Mouse (Mus musculus) midbrain, embryonic 11.5 days (tissue): ENCODE results near the gene Brd3. TPM values are rescaled to one million over a fixed set of nuclear protein-coding genes. Genes with fewer than 3 reads are reported as not detected.
A peak's percentile ranks its signal among the peaks of the same experiment; 100 is the strongest.

Experiments
- ATAC-seq: fragments of 200-750 bp; cut with Nextera tagmentation; 2 replicates; pipeline ENCODE4 v1.8.0; 2017; ENCODE audit warnings: moderate TSS enrichment, moderate library complexity; ENCODE audit not compliant: low FRiP score
- DNase-seq: peaks from one replicate; pipeline ENCODE4 v3.0.0; 2015; ENCODE audit warnings: low spot score; ENCODE audit errors: missing footprints
- H3K27ac ChIP-seq: fragments of 300-500 bp; sonication (generic); 2 replicates; pipeline ENCODE4 v1.5.1; 2014; ENCODE audit warnings: low read depth, low read length
- H3K27me3 ChIP-seq: fragments of 300-500 bp; sonication (generic); 2 replicates; pipeline ENCODE4 v1.6.1; 2014; ENCODE audit warnings: mild to moderate bottlenecking, low read length, moderate library complexity, mixed read lengths; ENCODE audit not compliant: control insufficient read depth, insufficient read depth
- H3K36me3 ChIP-seq: fragments of 300-500 bp; sonication (generic); 2 replicates; pipeline ENCODE4 v1.6.1; 2014; ENCODE audit warnings: mild to moderate bottlenecking, low read length, moderate library complexity, mixed read lengths; ENCODE audit not compliant: control insufficient read depth, insufficient read depth
- H3K4me1 ChIP-seq: fragments of 300-500 bp; sonication (generic); 2 replicates; pipeline ENCODE4 v1.6.1; 2014; ENCODE audit warnings: low read length; ENCODE audit not compliant: control insufficient read depth, insufficient read depth
- H3K4me2 ChIP-seq: fragments of 300-500 bp; sonication (generic); 2 replicates; pipeline ENCODE4 v1.6.1; 2014; ENCODE audit warnings: mild to moderate bottlenecking, moderate library complexity
- H3K4me3 ChIP-seq: fragments of 300-500 bp; sonication (generic); 2 replicates; pipeline ENCODE4 v1.5.1; 2014; ENCODE audit warnings: low read depth, low read length
- H3K9ac ChIP-seq: fragments of 300-500 bp; sonication (generic); 2 replicates; pipeline ENCODE4 v1.6.1; 2014; ENCODE audit warnings: low read length
- H3K9me3 ChIP-seq: fragments of 300-500 bp; sonication (generic); 2 replicates; pipeline ENCODE4 v1.6.1; 2016; ENCODE audit warnings: low read length; ENCODE audit not compliant: control insufficient read depth
- WGBS: fragments of 180-500 bp; shearing (Covaris S2); extraction: QIAGEN DNeasy Blood & Tissue Kit; methylation state at CpG from one replicate; pipeline ENCODE4 v1.1.7; 2014; 5-methylcytosine and 5-hydroxymethylcytosine counted together
- polyA plus RNA-seq: library from polyadenylated mRNA; unstranded; fragments of >200 nt; fragmentation: Nextera tagmentation; extraction: Ambion mirVana; gene quantifications from 2 replicates; pipeline ENCODE4 v1.2.1, GENCODE M21; 2014

Gene Brd3
- polyA plus RNA-seq, 1 experiment from 2014 or later, result 189 TPM

DNA sequence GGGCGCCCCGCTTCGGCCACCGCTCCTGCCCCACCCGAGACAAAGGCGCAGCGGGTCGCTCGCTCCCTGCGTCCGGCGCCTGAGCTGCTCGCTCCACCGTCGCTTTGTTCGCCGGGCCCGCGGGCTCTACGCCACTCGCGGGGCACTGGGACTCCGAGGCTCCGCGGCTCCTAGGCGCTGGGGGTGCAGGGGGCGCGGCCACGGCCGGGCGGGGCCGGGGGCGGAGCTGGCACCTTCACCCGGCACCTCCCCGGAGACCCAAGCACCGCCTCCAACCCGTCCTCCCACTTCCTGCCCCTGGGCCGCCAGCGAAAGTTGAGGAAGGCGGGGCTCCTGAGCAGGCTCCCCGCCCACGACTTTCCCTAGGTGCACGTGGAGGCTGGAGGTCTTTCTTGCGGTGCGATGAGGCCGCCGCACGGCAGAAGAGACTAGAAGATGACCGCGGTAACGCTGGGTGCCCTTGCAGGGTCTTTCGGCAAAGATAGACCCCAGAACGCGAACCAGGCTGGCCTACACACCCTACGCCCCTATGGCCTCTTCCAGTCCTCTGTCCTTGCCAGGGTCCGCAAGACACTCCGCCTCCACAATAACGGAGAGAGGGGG, 80.5 kb downstream of the Brd3 start, which contains the start of gene Vav2:
TSS of gene Vav2 (minus strand) at position 179 of the 603 bp plus-strand sequence.
- Histone ChIP-seq H3K27ac (peak within 1 kb of the TSS; percentile 80), H3K9me3 (no peaks in the 10 kb centered on the region), H3K9ac (peak within 1 kb of the TSS; percentile 98), H3K4me3 (peak within 1 kb of the TSS; percentile 93), H3K4me1 (peaks cover 32% of the 10 kb centered on the region), H3K4me2 (peak within 1 kb of the TSS; percentile 82), H3K27me3 (no peaks in the 10 kb centered on the region), H3K36me3 (no peaks in the 10 kb centered on the region; the same call in 1 of the 2 replicates)
- DNase-seq, result peak; percentile 98
- under 1% methylated on average over 58 of the region's 58 CpGs for WGBS
- ATAC-seq, result peak; percentile 89

- Histone ChIP-seq H3K27me3 (no peaks in the 10 kb centered on the region), H3K36me3 (no peaks in the 10 kb centered on the region; the same call in 1 of the 2 replicates), H3K4me1 (peaks cover 35% of the 10 kb centered on the region), H3K4me3 (peak overlapping the region; percentile 93), H3K9ac (peak overlapping the region; percentile 98), H3K9me3 (no peaks in the 10 kb centered on the region), H3K27ac (peak overlapping the region; percentile 80), H3K4me2 (peak overlapping the region; percentile 82)
- under 1% methylated on average over 31 of the region's 64 CpGs for WGBS
- DNase-seq (no peak), ATAC-seq (peak; percentile 57)
Measured at GRCm38 (mm10) chr2:27426406-27426854, 81.0 kb downstream of the Brd3 start.

DNA sequence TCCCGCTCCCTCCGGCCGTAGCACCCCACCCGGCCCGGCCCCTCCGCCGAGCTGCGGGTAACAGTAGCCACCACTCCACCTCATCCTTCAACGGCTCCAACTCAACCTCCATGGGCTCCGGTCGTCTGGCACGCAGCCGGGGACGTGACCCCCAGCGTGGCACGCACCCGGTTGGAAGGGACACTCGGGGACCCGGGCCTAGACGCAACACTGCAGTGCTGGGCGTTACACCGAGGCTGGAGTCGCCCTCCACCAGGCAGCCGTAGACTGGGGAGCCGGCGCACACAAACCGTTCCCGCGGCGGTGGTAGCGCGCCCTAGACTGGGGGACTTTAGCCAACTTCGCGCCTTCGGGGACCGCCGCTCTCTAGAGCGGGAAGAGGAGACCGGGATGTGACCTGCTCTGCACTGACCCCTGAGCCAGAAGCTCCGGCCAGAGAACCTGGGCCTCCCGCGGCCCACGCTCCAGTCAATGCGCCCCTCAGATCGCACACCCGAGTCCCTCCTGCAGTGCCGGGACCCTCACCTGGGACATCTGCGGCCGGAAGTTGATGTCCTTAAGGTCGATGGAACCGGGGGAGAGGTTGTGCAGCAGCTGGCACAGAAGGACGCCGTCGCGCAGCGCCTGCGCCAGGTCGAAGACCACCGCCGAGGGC, 81.6 kb downstream of the Brd3 start:
- peaks cover 35% of the 10 kb centered on the region for H3K4me1 ChIP-seq
- WGBS, result under 1% methylated on average over 58 of the region's 60 CpGs
- H3K9me3 ChIP-seq, result no peaks in the 10 kb centered on the region
- H3K36me3 ChIP-seq, result peaks cover 2% of the 10 kb centered on the region; the same call in 1 of the 2 replicates
- H3K27ac ChIP-seq, result peak overlapping the region; percentile 80
- H3K27me3 ChIP-seq, result no peaks in the 10 kb centered on the region
- H3K9ac ChIP-seq, result peak overlapping the region; percentile 98
- H3K4me2 ChIP-seq, result peak overlapping the region; percentile 82
- ATAC-seq, result peak; percentile 17; the same call in 1 of the 2 replicates
- peak overlapping the region; percentile 93 for H3K4me3 ChIP-seq
- DNase-seq, result peak; percentile 97

- ATAC-seq (peak; percentile 30), DNase-seq (peak; percentile 96)
- Histone ChIP-seq H3K36me3 (peaks cover 2% of the 10 kb centered on the region; the same call in 1 of the 2 replicates), H3K4me3 (peak overlapping the region; percentile 93), H3K9ac (peak overlapping the region; percentile 98), H3K4me1 (peaks cover 36% of the 10 kb centered on the region), H3K4me2 (peak overlapping the region; percentile 82), H3K9me3 (no peaks in the 10 kb centered on the region), H3K27ac (peak overlapping the region; percentile 80), H3K27me3 (no peaks in the 10 kb centered on the region)
- WGBS, result 1% methylated on average over 20 of the region's 20 CpGs
Measured at GRCm38 (mm10) chr2:27425161-27425611, 82.3 kb downstream of the Brd3 start.

DNA sequence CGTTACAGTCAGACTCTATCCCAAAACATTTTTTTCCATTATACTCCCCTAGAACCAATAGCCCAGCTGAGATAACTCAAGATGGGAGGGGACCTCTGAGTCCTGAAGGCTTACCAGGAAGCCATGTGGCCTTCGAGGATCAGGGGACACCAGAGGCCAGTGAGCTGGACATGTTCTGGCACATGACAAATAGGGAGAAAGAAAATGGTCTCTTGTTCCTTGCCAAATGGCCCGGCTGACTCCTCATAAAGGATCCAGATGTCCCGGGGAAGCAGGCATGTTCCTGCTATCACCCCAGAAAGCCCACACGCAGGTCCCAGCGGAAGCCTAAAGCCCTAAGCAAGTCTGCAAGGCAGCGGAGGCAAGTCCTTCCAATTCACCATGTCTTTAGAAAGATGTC, 83.9 kb downstream of the Brd3 start:
- ATAC-seq (no peak), DNase-seq (no peak)
- peaks cover 50% of the 10 kb centered on the region for H3K4me1 ChIP-seq
- 84% methylated on average over 7 of the region's 7 CpGs for WGBS
- no peaks in the 10 kb centered on the region for H3K9me3 ChIP-seq
- peak overlapping the region; percentile 82 for H3K4me2 ChIP-seq
- H3K27ac ChIP-seq, result no peak overlapping the region
- peak overlapping the region; percentile 98 for H3K9ac ChIP-seq
- no peak overlapping the region for H3K4me3 ChIP-seq
- H3K27me3 ChIP-seq, result no peaks in the 10 kb centered on the region
- H3K36me3 ChIP-seq, result peaks cover 2% of the 10 kb centered on the region; the same call in 1 of the 2 replicates

- Histone ChIP-seq H3K4me1 (peaks cover 57% of the 10 kb centered on the region), H3K27ac (no peak overlapping the region), H3K9me3 (no peaks in the 10 kb centered on the region), H3K4me2 (no peak overlapping the region), H3K4me3 (no peak overlapping the region), H3K36me3 (peaks cover 2% of the 10 kb centered on the region; the same call in 1 of the 2 replicates), H3K27me3 (no peaks in the 10 kb centered on the region), H3K9ac (0 out of 2 replicates have a peak overlapping the region, but pooled peaks have one; percentile 16)
- 78% methylated on average over 20 of the region's 20 CpGs for WGBS
- ATAC-seq (no peak), DNase-seq (no peak)
Measured at GRCm38 (mm10) chr2:27421293-27422068, 86.0 kb downstream of the Brd3 start.

GRCm38 (mm10) chr2:27418577-27419070, 88.8 kb downstream of the Brd3 start:
- H3K36me3 ChIP-seq, result peaks cover 2% of the 10 kb centered on the region; the same call in 1 of the 2 replicates
- H3K4me1 ChIP-seq, result peaks cover 75% of the 10 kb centered on the region
- H3K27me3 ChIP-seq, result no peaks in the 10 kb centered on the region
- H3K27ac ChIP-seq, result no peak overlapping the region
- no peak for ATAC-seq
- 63% methylated on average over 6 of the region's 6 CpGs for WGBS
- no peak overlapping the region for H3K4me3 ChIP-seq
- no peak for DNase-seq
- no peaks in the 10 kb centered on the region for H3K9me3 ChIP-seq
- H3K4me2 ChIP-seq, result no peak overlapping the region
- H3K9ac ChIP-seq, result no peak overlapping the region

DNA sequence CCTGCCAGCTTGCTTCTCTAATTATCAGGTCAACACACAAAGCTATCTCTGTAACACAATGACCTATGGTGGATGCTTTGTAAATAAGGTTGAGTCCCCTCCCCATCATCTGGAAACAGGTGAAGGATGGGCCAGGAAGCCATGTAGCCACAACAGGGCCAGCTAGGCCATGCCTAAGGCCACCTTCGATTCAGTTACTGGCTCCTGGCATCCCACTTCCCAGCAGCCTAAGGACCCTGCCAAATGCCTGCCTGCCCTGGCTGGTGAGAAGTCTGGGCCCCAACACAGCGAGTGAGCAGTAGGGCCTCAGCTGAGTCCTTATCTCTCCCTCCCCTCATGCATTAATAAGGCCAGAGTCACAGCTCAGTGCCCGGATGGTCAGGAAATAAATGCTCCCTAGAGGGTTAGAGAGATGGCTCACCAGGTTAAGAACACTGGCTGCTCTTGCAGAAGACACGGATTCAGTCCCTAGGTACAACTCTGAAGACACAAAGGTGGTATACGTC, 89.8 kb downstream of the Brd3 start:
- H3K27ac ChIP-seq, result no peak overlapping the region
- H3K27me3 ChIP-seq, result no peaks in the 10 kb centered on the region
- peaks cover 2% of the 10 kb centered on the region; the same call in 1 of the 2 replicates for H3K36me3 ChIP-seq
- H3K9ac ChIP-seq, result no peak overlapping the region
- no peak for DNase-seq
- 61% methylated on average over 5 of the region's 5 CpGs for WGBS
- peaks cover 73% of the 10 kb centered on the region for H3K4me1 ChIP-seq
- no peak for ATAC-seq
- H3K4me2 ChIP-seq, result no peak overlapping the region
- no peak overlapping the region for H3K4me3 ChIP-seq
- H3K9me3 ChIP-seq, result no peaks in the 10 kb centered on the region
